Mouse (Mus musculus) urinary bladder, postnatal 4 days (tissue): ENCODE results near the gene Chrm4.

Experiments
- DNase-seq, 2 experiments: peaks; one replicate each; pipeline ENCODE4 v3.0.0; 2021 to 2022; ENCODE audit warnings: low spot score in 2 of 2

Chrm4 gene

GRCm38 (mm10) chr2:91963443-91963932 lies 36.4 kb downstream of the Chrm4 start:
- peak; percentile 97 to 98 for DNase-seq

GRCm38 (mm10) chr2:91964610-91965204 lies 37.7 kb downstream of the Chrm4 start:
- no peak for DNase-seq

- DNase-seq = peak in 1 of 2 experiments; percentile 57
Measured at GRCm38 (mm10) chr2:91965417-91965816, 38.4 kb downstream of the Chrm4 start.

GRCm38 (mm10) chr2:91966367-91966766 lies 39.3 kb downstream of the Chrm4 start:
- DNase-seq = no peak

GRCm38 (mm10) chr2:91967962-91968361 lies 40.9 kb downstream of the Chrm4 start:
- no peak for DNase-seq

GRCm38 (mm10) chr2:91971231-91972097 lies 44.4 kb downstream of the Chrm4 start:
- no peak for DNase-seq

- DNase-seq = no peak
Measured at GRCm38 (mm10) chr2:91972121-91972566, 45.1 kb downstream of the Chrm4 start.

GRCm38 (mm10) chr2:91973416-91974135 lies 46.5 kb downstream of the Chrm4 start:
- no peak for DNase-seq

GRCm38 (mm10) chr2:91975581-91976541 lies 48.8 kb downstream of the Chrm4 start, which contains the start of gene Dgkz:
TSS of gene Dgkz (minus strand) at chr2:91975864.
- no peak for DNase-seq

- DNase-seq = no peak
Measured at GRCm38 (mm10) chr2:91977960-91978359, 50.9 kb downstream of the Chrm4 start.
